Mouse (Mus musculus) liver, postnatal 0 days (tissue): Measurements from ENCODE around the gene Ccdc136.

Experiments
- CTCF ChIP-seq: sonication (generic); IDR thresholded peaks from 2 replicates; pipeline ENCODE4 v1.5.1; 2016; ENCODE audit warnings: antibody characterized with exemption, low read depth
- EP300 ChIP-seq: IDR thresholded peaks from 2 replicates; pipeline ENCODE4 v1.6.1; 2016; ENCODE audit warnings: antibody characterized with exemption, low read depth, mild to moderate bottlenecking

GRCm38 (mm10) chr6:29435940-29436451, 39.9 kb downstream of the Ccdc136 start:
- no peak for TF ChIP-seq CTCF
- no peak for TF ChIP-seq EP300
